Mouse (Mus musculus) fat pad, adult 2 months (tissue): ENCODE measurements around the gene Hist1h1a.
"Not testable (repeated sequence)": the region's sequence is repeated elsewhere in the genome, so short reads cannot be mapped to it uniquely, and the experiment has no call there.

Experiments used
- DNase-seq: peaks from one replicate; pipeline ENCODE4 v3.0.0-alpha.2; 2011; ENCODE audit warnings: low read depth, low spot score; ENCODE audit errors: extremely low read depth

Gene Hist1h1a

GRCm38 (mm10) chr13:23743963-23744362 lies 19.5 kb upstream of the Hist1h1a start:
- no peak for DNase-seq

GRCm38 (mm10) chr13:23744421-23745380 lies 18.8 kb upstream of the Hist1h1a start:
- no peak for DNase-seq

GRCm38 (mm10) chr13:23745381-23746161 lies 17.9 kb upstream of the Hist1h1a start, which contains the start of gene Hist1h3c:
Hist1h3c (minus strand) TSS chr13:23745602.
- DNase-seq = no peak

- not testable (repeated sequence) for DNase-seq
Measured at GRCm38 (mm10) chr13:23746201-23747080, 17.0 kb upstream of the Hist1h1a start, which contains the start of gene Hist1h2bb. Hist1h2bb (plus strand) TSS chr13:23746734.

- no peak for DNase-seq
Measured at GRCm38 (mm10) chr13:23747081-23747891, 16.2 kb upstream of the Hist1h1a start.

GRCm38 (mm10) chr13:23747892-23748288 lies 15.6 kb upstream of the Hist1h1a start:
- no peak for DNase-seq

GRCm38 (mm10) chr13:23749563-23750121 lies 13.8 kb upstream of the Hist1h1a start:
- no peak for DNase-seq

GRCm38 (mm10) chr13:23750839-23751477 lies 12.5 kb upstream of the Hist1h1a start, which contains the start of gene Hist1h2ab:
Hist1h2ab (plus strand) TSS chr13:23751126.
- not testable (repeated sequence) for DNase-seq

- DNase-seq = no peak
Measured at GRCm38 (mm10) chr13:23751478-23751956, 11.9 kb upstream of the Hist1h1a start.

- not testable (repeated sequence) for DNase-seq
Measured at GRCm38 (mm10) chr13:23752067-23752741, 11.3 kb upstream of the Hist1h1a start, which contains the start of gene Hist1h3b. Hist1h3b (plus strand) TSS chr13:23752267.

GRCm38 (mm10) chr13:23752742-23753172 lies 10.7 kb upstream of the Hist1h1a start:
- no peak for DNase-seq

- no peak for DNase-seq
Measured at GRCm38 (mm10) chr13:23753314-23754078, 10.0 kb upstream of the Hist1h1a start.

- DNase-seq = no peak
Measured at GRCm38 (mm10) chr13:23755000-23755399, 8.5 kb upstream of the Hist1h1a start.

GRCm38 (mm10) chr13:23756790-23757189 lies 6.7 kb upstream of the Hist1h1a start, which contains the start of gene Hist1h4b:
Hist1h4b (plus strand) TSS chr13:23757013.
- peak; percentile 74 for DNase-seq

- no peak for DNase-seq
Measured at GRCm38 (mm10) chr13:23757211-23757773, 6.2 kb upstream of the Hist1h1a start.

GRCm38 (mm10) chr13:23757921-23758320 lies 5.5 kb upstream of the Hist1h1a start:
- DNase-seq = no peak
